Comparison of ENCODE assay signal across 11 mouse cellular contexts in the genomic region with DNA sequence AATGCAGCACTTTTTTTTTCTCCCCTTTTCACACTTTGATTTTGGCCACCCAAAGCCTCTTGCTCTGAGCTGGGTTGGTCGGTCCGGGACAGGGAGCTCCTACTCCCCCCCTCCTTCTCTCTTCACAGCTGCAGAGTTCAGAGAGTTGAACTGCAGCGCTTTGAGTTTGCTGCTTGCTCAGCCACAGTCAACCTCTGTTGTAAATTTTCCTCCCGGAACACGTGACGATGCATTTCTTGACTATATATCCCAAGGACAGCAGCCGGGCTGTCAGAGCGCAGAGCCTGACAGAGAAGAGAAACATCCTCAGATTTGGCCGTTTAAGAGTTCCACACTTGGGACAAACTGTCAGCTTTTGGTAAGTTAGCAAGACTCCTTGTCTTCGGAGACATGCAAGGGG. TPM values are rescaled to one million over a fixed set of nuclear protein-coding genes. Genes with fewer than 3 reads are reported as not detected.
DNase-seq lines count a peak whose midpoint lies in the region; ATAC-seq and TF ChIP-seq lines count a peak whose summit lies in the region.
"Had no signal": no experiment of that assay in that cellular context is flagged by ENCODE, and none has a peak within 500 bp of the region (broad histone marks: within the 10 kb centered on the region; RNA-seq: fewer than 3 reads in every experiment).

Gene Kcne4, plus strand, starts transcription at position 120 of the 400 bp plus-strand sequence.

- no peaks in the 10 kb centered on the region for H3K36me3 ChIP-seq in lung, embryonic 15.5 days
- no peaks in the 10 kb centered on the region for H3K36me3 ChIP-seq in stomach, postnatal 0 days (ENCODE audit: control insufficient read depth, insufficient read depth, low read length)

- peak; percentile 35 to 76 for DNase-seq in adrenal gland, adult (ENCODE audit: inconsistent age in 2 of 2, low spot score in 1 of 2)
- no peak for DNase-seq in adrenal gland, adult 8-10 months
- no peak for DNase-seq in lung, postnatal 14 days
- DNase-seq in kidney, postnatal 36 days = peak; percentile 44 to 53
- DNase-seq in stomach, postnatal 0 days (ENCODE audit: low spot score) = no peak
- DNase-seq in thymus, postnatal 14 days = no peak
- DNase-seq in spleen, adult 12 weeks (ENCODE audit: low spot score) = no peak
- DNase-seq: cerebellum, adult 18-20 months; forebrain, postnatal 0 days had no signal

- WGBS in lung, embryonic 15.5 days = 31% methylated on average over 10 of the region's 10 CpGs
- WGBS in stomach, postnatal 0 days = 35% methylated on average over 10 of the region's 10 CpGs

- peak within 1 kb of the TSS; percentile 48 for H3K4me2 ChIP-seq in lung, embryonic 15.5 days
- H3K4me2 ChIP-seq in stomach, postnatal 0 days (replicated peaks; ENCODE audit: low read depth) = peak within 1 kb of the TSS; percentile 47

- no peaks in the 10 kb centered on the region for H3K9me3 ChIP-seq in lung, embryonic 15.5 days
- no peaks in the 10 kb centered on the region for H3K9me3 ChIP-seq in stomach, postnatal 0 days (ENCODE audit: control insufficient read depth, low read length)

- H3K9ac ChIP-seq in lung, embryonic 15.5 days = peak within 1 kb of the TSS; percentile 9
- H3K9ac ChIP-seq in stomach, postnatal 0 days (ENCODE audit: low read length) = peak within 1 kb of the TSS; percentile 52
- H3K9ac ChIP-seq: forebrain, postnatal 0 days had no signal

- ATAC-seq in lung, embryonic 15.5 days (ENCODE audit: borderline replicate concordance, extremely low read depth, low FRiP score, low TSS enrichment) = peak; percentile 68
- peak; percentile 60; the same call in 1 of the 2 replicates for ATAC-seq in stomach, postnatal 0 days (ENCODE audit: low FRiP score, low TSS enrichment)
- ATAC-seq: forebrain, postnatal 0 days; Patski had no signal

- no peak for TF ChIP-seq CTCF in stomach, postnatal 0 days (IDR thresholded peaks at IDR 0.05; ENCODE audit: low read depth)

- peaks cover 42% of the 10 kb centered on the region for H3K4me1 ChIP-seq in lung, embryonic 15.5 days
- H3K4me1 ChIP-seq in stomach, postnatal 0 days (replicated peaks; ENCODE audit: control insufficient read depth, insufficient read depth) = peaks cover 7% of the 10 kb centered on the region; the same call in 1 of the 2 replicates

- no peak for TF ChIP-seq EP300 in stomach, postnatal 0 days (optimal IDR thresholded peaks at IDR 0.05)

- no peaks in the 10 kb centered on the region for H3K27me3 ChIP-seq in lung, embryonic 15.5 days
- no peaks in the 10 kb centered on the region for H3K27me3 ChIP-seq in stomach, postnatal 0 days (ENCODE audit: control insufficient read depth, insufficient read depth, low read length)
- H3K27me3 ChIP-seq: Patski had no signal

- peak within 1 kb of the TSS; percentile 33 for H3K4me3 ChIP-seq in lung, embryonic 15.5 days
- peak within 1 kb of the TSS; percentile 33 for H3K4me3 ChIP-seq in stomach, postnatal 0 days (ENCODE audit: low read depth, low read length)

- H3K27ac ChIP-seq in lung, embryonic 15.5 days = peak within 1 kb of the TSS; percentile 92
- peak within 1 kb of the TSS; percentile 59; the same call in 1 of the 2 replicates for H3K27ac ChIP-seq in stomach, postnatal 0 days (replicated peaks)

RNA-seq across cellular contexts. Expression of gene Kcne4, which starts in this region (rescaled TPM):
- total RNA-seq in adrenal gland, adult 8-10 months (2022) = 1 to 10 TPM; 6.7 to 9.8 (median 8.4) TPM
- 14.2 and 15.6 TPM in 2 replicates for polyA plus RNA-seq in lung, embryonic 15.5 days (2015; fragmentation: Nextera tagmentation; extraction: Ambion mirVana)
- polyA plus RNA-seq in stomach, postnatal 0 days (2015; fragmentation: Nextera tagmentation; extraction: Ambion mirVana) = 13.8 and 15.0 TPM in 2 replicates

Comparison
In these comparisons a context has a peak if more than half of its experiments do, and no peak if none do; other contexts are left out.
1. DNase-seq: peak in adrenal gland, adult (2 of 2) and kidney, postnatal 36 days (2 of 2); none in adrenal gland, adult 8-10 months (single experiment), lung, postnatal 14 days (single experiment), stomach, postnatal 0 days (single experiment), thymus, postnatal 14 days (single experiment) and spleen, adult 12 weeks (single experiment).